In the genomic region with DNA sequence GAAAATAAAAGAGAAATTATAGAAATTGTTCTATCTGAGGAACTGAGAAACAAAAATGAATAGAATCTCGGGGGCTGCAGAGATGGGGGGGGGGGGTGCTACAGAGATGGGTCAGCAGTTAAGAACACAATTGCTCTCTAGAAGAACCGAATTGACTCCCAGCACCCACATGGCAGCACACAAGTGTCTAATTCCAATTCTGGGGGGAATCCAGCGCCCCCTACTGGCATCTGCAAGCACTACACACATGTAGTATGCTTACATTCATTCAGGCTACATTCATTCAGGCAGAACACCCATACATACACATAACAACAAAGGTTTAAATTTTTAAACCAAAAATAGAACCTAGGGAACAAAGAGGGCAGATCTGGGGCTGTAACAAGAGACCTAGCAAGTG, we compare ENCODE assay signal across 21 mouse cellular contexts.
DNase-seq lines count a peak whose midpoint lies in the region; ATAC-seq and TF ChIP-seq lines count a peak whose summit lies in the region.
"Had no signal": no experiment of that assay in that cellular context is flagged by ENCODE, and none has a peak within 500 bp of the region (broad histone marks: within the 10 kb centered on the region; RNA-seq: fewer than 3 reads in every experiment).

No protein-coding gene starts in this region.

- 63% methylated on average over 3 of the region's 3 CpGs for WGBS in intestine, postnatal 0 days
- 63% methylated on average over 3 of the region's 3 CpGs for WGBS in intestine, embryonic 16.5 days

- no peak overlapping the region for H3K4me3 ChIP-seq in intestine, postnatal 0 days (ENCODE audit: low read depth, low read length)
- H3K4me3 ChIP-seq in intestine, embryonic 16.5 days (ENCODE audit: low read length): no peak overlapping the region
- H3K4me3 ChIP-seq in testis, adult 2 months (ENCODE audit: control insufficient read depth, low read depth, low read length): no peak overlapping the region
- no peak overlapping the region for H3K4me3 ChIP-seq in MEL (ENCODE audit: control insufficient read depth in 1 of 2, insufficient read depth in 1 of 2, low read depth in 2 of 2, low read length in 2 of 2)
- H3K4me3 ChIP-seq: embryonic facial prominence, embryonic 13.5 days; liver, embryonic 15.5 days; neural tube, embryonic 15.5 days had no signal

- H3K36me3 ChIP-seq in intestine, postnatal 0 days (ENCODE audit: control insufficient read depth, insufficient read depth): peaks cover 7% of the 10 kb centered on the region; the same call in 1 of the 2 replicates
- no peaks in the 10 kb centered on the region for H3K36me3 ChIP-seq in intestine, embryonic 16.5 days (ENCODE audit: control insufficient read depth, insufficient read depth, low read length)
- no peaks in the 10 kb centered on the region for H3K36me3 ChIP-seq in testis, adult 2 months (ENCODE audit: control insufficient read depth, insufficient read depth, low read length)
- H3K36me3 ChIP-seq in MEL (ENCODE audit: control insufficient read depth in 1 of 2, insufficient read depth in 2 of 2, low read length in 2 of 2): no peaks in the 10 kb centered on the region
- H3K36me3 ChIP-seq: embryonic facial prominence, embryonic 13.5 days; neural tube, embryonic 15.5 days had no signal

- TF ChIP-seq CTCF in intestine, postnatal 0 days (IDR thresholded peaks at IDR 0.05; ENCODE audit: low read depth): peak; percentile 23
- TF ChIP-seq CTCF in testis, adult 2 months (IDR thresholded peaks at IDR 0.05; ENCODE audit: control insufficient read depth, insufficient read depth, insufficient replicate concordance, low read depth, low read length): peak; percentile 27; the same call in 1 of the 2 replicates
- peak; percentile 35 to 47 (median 46) for TF ChIP-seq CTCF in MEL (IDR thresholded peaks at IDR 0.05 in 2 of 3, conservative IDR thresholded peaks at IDR 0.05 in 1 of 3; ENCODE audit: control insufficient read depth in 1 of 3, insufficient read depth in 1 of 3, low read depth in 2 of 3, low read length in 3 of 3, poor library complexity in 1 of 3, severe bottlenecking in 1 of 3)

- H3K9me3 ChIP-seq in intestine, postnatal 0 days (ENCODE audit: control insufficient read depth): no peaks in the 10 kb centered on the region
- H3K9me3 ChIP-seq in intestine, embryonic 16.5 days (ENCODE audit: control insufficient read depth, low read length): no peaks in the 10 kb centered on the region
- no peaks in the 10 kb centered on the region for H3K9me3 ChIP-seq in MEL (replicated peaks; ENCODE audit: insufficient read depth, low read length)
- H3K9me3 ChIP-seq: embryonic facial prominence, embryonic 13.5 days; liver, embryonic 15.5 days; neural tube, embryonic 15.5 days had no signal

- ATAC-seq in intestine, postnatal 0 days: no peak
- ATAC-seq in intestine, embryonic 16.5 days: no peak
- ATAC-seq: forebrain, postnatal 0 days; lung, postnatal 0 days had no signal

- TF ChIP-seq POLR2A in testis, adult 2 months (IDR thresholded peaks at IDR 0.05; ENCODE audit: control insufficient read depth, low read depth, low read length): no peak
- TF ChIP-seq POLR2A in MEL (IDR thresholded peaks at IDR 0.05; ENCODE audit: control insufficient read depth in 1 of 2, insufficient read depth in 1 of 2, low read depth in 1 of 2, low read length in 2 of 2, poor library complexity in 1 of 2): no peak

- TF ChIP-seq RAD21 in MEL (IDR thresholded peaks at IDR 0.05; ENCODE audit: low read depth, low read length): no peak; the same call in 1 of the 2 replicates

- no peak for TF ChIP-seq EP300 in MEL (IDR thresholded peaks at IDR 0.05; ENCODE audit: low read depth in 1 of 2, low read length in 2 of 2)

- no peaks in the 10 kb centered on the region for H3K27me3 ChIP-seq in intestine, postnatal 0 days (replicated peaks; ENCODE audit: control insufficient read depth, insufficient read depth, low read length)
- no peaks in the 10 kb centered on the region for H3K27me3 ChIP-seq in intestine, embryonic 16.5 days (replicated peaks; ENCODE audit: control insufficient read depth, insufficient read depth, low read length)
- no peaks in the 10 kb centered on the region for H3K27me3 ChIP-seq in testis, adult 2 months (ENCODE audit: control insufficient read depth, insufficient read depth, low read length)
- H3K27me3 ChIP-seq in MEL (ENCODE audit: control insufficient read depth in 1 of 2, insufficient read depth in 2 of 2, low read length in 2 of 2): no peaks in the 10 kb centered on the region
- H3K27me3 ChIP-seq: embryonic facial prominence, embryonic 13.5 days; liver, embryonic 15.5 days; neural tube, embryonic 15.5 days had no signal

- H3K9ac ChIP-seq in intestine, postnatal 0 days (ENCODE audit: low read depth, low read length): no peak overlapping the region
- H3K9ac ChIP-seq in intestine, embryonic 16.5 days (ENCODE audit: low read depth, low read length): no peak overlapping the region
- no peak overlapping the region for H3K9ac ChIP-seq in MEL (ENCODE audit: control insufficient read depth, low read depth, low read length, poor library complexity, severe bottlenecking)
- H3K9ac ChIP-seq: embryonic facial prominence, embryonic 13.5 days; forebrain, postnatal 0 days; liver, embryonic 15.5 days; neural tube, embryonic 15.5 days had no signal

- H3K4me2 ChIP-seq in intestine, postnatal 0 days (replicated peaks; ENCODE audit: low read depth): no peak overlapping the region
- H3K4me2 ChIP-seq in intestine, embryonic 16.5 days (ENCODE audit: low read depth, low read length): no peak overlapping the region
- H3K4me2 ChIP-seq: embryonic facial prominence, embryonic 13.5 days; liver, embryonic 15.5 days; neural tube, embryonic 15.5 days had no signal

- DNase-seq in testis, postnatal 14 days (ENCODE audit: low spot score): no peak
- peak; percentile 9 for DNase-seq in MEL (ENCODE audit: low read depth, low spot score)
- peak; percentile 39 for DNase-seq in testis, postnatal 10 days (ENCODE audit: low spot score)
- no peak for DNase-seq in right cerebral cortex, postnatal 25 days
- DNase-seq in frontal cortex, adult 2 months (ENCODE audit: extremely low spot score in 1 of 2, low spot score in 1 of 2): no peak
- DNase-seq: adrenal gland, adult 8-10 months; cerebellum, postnatal 10 days; forebrain, postnatal 0 days; heart, adult 18-20 months; kidney, adult 8-10 months; kidney, postnatal 25 days; layer of hippocampus, adult 9-11 months; midbrain, embryonic 14.5 days; thymus, postnatal 36 days had no signal

- no peaks in the 10 kb centered on the region for H3K79me2 ChIP-seq in MEL (ENCODE audit: control insufficient read depth, insufficient read depth, low read length, poor library complexity)

- H3K27ac ChIP-seq in intestine, postnatal 0 days (ENCODE audit: low read depth, low read length): no peak overlapping the region
- no peak overlapping the region for H3K27ac ChIP-seq in intestine, embryonic 16.5 days (ENCODE audit: low read length)
- no peak overlapping the region for H3K27ac ChIP-seq in testis, adult 2 months (ENCODE audit: control insufficient read depth, insufficient read depth, low read depth, low read length)
- no peak overlapping the region for H3K27ac ChIP-seq in MEL (ENCODE audit: control insufficient read depth, low read depth, low read length)
- H3K27ac ChIP-seq: embryonic facial prominence, embryonic 13.5 days; liver, embryonic 15.5 days; neural tube, embryonic 15.5 days had no signal

- no peaks in the 10 kb centered on the region for H3K4me1 ChIP-seq in intestine, postnatal 0 days (replicated peaks; ENCODE audit: control insufficient read depth, insufficient read depth, low read length)
- H3K4me1 ChIP-seq in intestine, embryonic 16.5 days (ENCODE audit: control insufficient read depth, insufficient read depth, low read length): no peaks in the 10 kb centered on the region
- no peaks in the 10 kb centered on the region for H3K4me1 ChIP-seq in testis, adult 2 months (ENCODE audit: control insufficient read depth, insufficient read depth, low read length)
- H3K4me1 ChIP-seq in MEL (ENCODE audit: control insufficient read depth in 1 of 2, insufficient read depth in 2 of 2, low read length in 2 of 2): no peaks in the 10 kb centered on the region
- H3K4me1 ChIP-seq: embryonic facial prominence, embryonic 13.5 days had no signal

TF ChIP-seq in MEL, 35 proteins besides CTCF, POLR2A, EP300 and RAD21:
- TF ChIP-seq CHD1 (IDR thresholded peaks at IDR 0.05; ENCODE audit: low read depth, low read length) (no peak), USF2 (IDR thresholded peaks at IDR 0.05; ENCODE audit: borderline replicate concordance in 1 of 2, insufficient read depth in 1 of 2, low read depth in 1 of 2, low read length in 2 of 2) (no peak), POLR2AphosphoS5 (IDR thresholded peaks at IDR 0.05; ENCODE audit: borderline replicate concordance, low read depth, low read length) (no peak), RCOR1 (IDR thresholded peaks at IDR 0.05; ENCODE audit: low read depth, low read length) (no peak), ELF1 (IDR thresholded peaks at IDR 0.05; ENCODE audit: low read depth, low read length) (no peak), ETS1 (IDR thresholded peaks at IDR 0.05; ENCODE audit: low read depth, low read length) (no peak), MYB (IDR thresholded peaks at IDR 0.05; ENCODE audit: low read depth, low read length) (no peak), MYC (IDR thresholded peaks at IDR 0.05; ENCODE audit: low read depth, low read length) (no peak), E2F4 (IDR thresholded peaks at IDR 0.05; ENCODE audit: borderline replicate concordance, low read depth, low read length) (no peak), MEF2A (IDR thresholded peaks at IDR 0.05; ENCODE audit: extremely low read depth, insufficient replicate concordance, low read depth, low read length, poor library complexity, severe bottlenecking) (no peak), MAX (IDR thresholded peaks at IDR 0.05; ENCODE audit: low read length) (no peak), JUND (IDR thresholded peaks at IDR 0.05; ENCODE audit: low read depth, low read length) (no peak)

Comparison
In these comparisons a context has a peak if more than half of its experiments do, and no peak if none do; other contexts are left out.
1. DNase-seq: peak in MEL (single experiment) and testis, postnatal 10 days (single experiment); none in testis, postnatal 14 days (single experiment), right cerebral cortex, postnatal 25 days (single experiment) and frontal cortex, adult 2 months (0 of 2).
2. Peak in every context shown above with its lines, with median percentiles within 50 percentile points of each other: CTCF ChIP-seq.